Mouse (Mus musculus): Measurements from ENCODE around the gene Liph. TPM values are rescaled to one million over a fixed set of nuclear protein-coding genes. Genes with fewer than 3 reads are reported as not detected.

The Liph gene
- polyA plus RNA-seq, 1 experiment from 2014 or later, result 1.1 TPM

DNA sequence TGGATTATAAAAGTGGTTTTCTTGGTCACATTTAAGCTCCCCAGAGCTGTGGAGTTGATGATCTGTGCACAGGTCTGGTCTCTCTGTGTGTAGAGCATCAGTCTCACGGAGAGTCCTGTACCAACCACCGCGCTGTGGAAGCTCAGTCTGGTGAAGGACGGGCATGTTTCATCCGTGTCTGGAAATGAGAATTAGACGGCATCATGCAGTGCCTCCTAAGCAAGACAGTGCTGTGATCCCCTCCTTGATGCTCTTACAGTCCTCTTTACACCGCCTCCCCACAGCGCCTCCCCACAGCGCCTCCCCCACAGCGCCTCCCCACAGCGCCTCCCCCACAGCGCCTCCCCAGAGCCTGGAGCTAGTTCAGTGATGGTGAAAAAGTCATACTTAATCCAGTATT, 11.4 kb downstream of the Liph start:
- no peaks in the 10 kb centered on the region for H3K36me3 ChIP-seq (ENCODE audit: control insufficient read depth, insufficient read depth)
- no peak overlapping the region for H3K4me2 ChIP-seq (ENCODE audit: low read length)
- 88% methylated on average over 12 of the region's 12 CpGs for WGBS
- no peak for ATAC-seq
- H3K9me3 ChIP-seq (ENCODE audit: control insufficient read depth, low read length), result no peaks in the 10 kb centered on the region
- no peak overlapping the region for H3K27ac ChIP-seq (ENCODE audit: low read length)
- no peaks in the 10 kb centered on the region for H3K4me1 ChIP-seq (replicated peaks; ENCODE audit: control insufficient read depth, insufficient read depth, low read length)
- H3K4me3 ChIP-seq (replicated peaks; ENCODE audit: low read length), result no peak overlapping the region
- no peaks in the 10 kb centered on the region for H3K27me3 ChIP-seq (replicated peaks; ENCODE audit: control insufficient read depth, insufficient read depth, low read length)
- no peak overlapping the region for H3K9ac ChIP-seq (replicated peaks; ENCODE audit: low read depth, low read length)

DNA sequence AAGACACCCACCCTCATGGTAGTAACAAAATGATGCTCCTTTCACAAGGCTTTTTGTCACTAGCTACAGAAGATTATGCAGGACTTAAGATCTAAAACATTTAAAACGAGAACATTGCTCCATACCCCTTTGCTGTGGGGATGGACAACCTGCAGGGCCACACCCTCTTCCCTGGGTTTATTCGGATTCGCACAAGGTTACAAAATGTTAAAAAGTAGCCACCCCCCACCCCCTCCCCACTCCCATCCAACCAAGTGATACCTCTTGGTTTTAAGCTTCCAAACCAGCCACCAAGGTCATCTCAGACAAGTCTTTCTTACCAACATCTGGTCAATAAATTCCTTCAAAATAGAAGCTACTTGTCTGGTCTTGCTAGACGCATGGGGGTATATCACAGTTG, 11.9 kb downstream of the Liph start:
- Histone ChIP-seq H3K4me2 (ENCODE audit: low read length) (no peak overlapping the region), H3K4me1 (replicated peaks; ENCODE audit: control insufficient read depth, insufficient read depth, low read length) (no peaks in the 10 kb centered on the region), H3K36me3 (ENCODE audit: control insufficient read depth, insufficient read depth) (no peaks in the 10 kb centered on the region), H3K27ac (ENCODE audit: low read length) (no peak overlapping the region), H3K9ac (replicated peaks; ENCODE audit: low read depth, low read length) (no peak overlapping the region), H3K27me3 (replicated peaks; ENCODE audit: control insufficient read depth, insufficient read depth, low read length) (no peaks in the 10 kb centered on the region), H3K4me3 (replicated peaks; ENCODE audit: low read length) (no peak overlapping the region), H3K9me3 (ENCODE audit: control insufficient read depth, low read length) (no peaks in the 10 kb centered on the region)
- 94% methylated on average over 4 of the region's 4 CpGs for WGBS
- no peak for ATAC-seq

- no peak for ATAC-seq
- Histone ChIP-seq H3K9ac (replicated peaks; ENCODE audit: low read depth, low read length) (no peak overlapping the region), H3K4me2 (ENCODE audit: low read length) (no peak overlapping the region)
Observed at GRCm38 (mm10) chr16:21983146-21983545, 12.3 kb downstream of the Liph start.

DNA sequence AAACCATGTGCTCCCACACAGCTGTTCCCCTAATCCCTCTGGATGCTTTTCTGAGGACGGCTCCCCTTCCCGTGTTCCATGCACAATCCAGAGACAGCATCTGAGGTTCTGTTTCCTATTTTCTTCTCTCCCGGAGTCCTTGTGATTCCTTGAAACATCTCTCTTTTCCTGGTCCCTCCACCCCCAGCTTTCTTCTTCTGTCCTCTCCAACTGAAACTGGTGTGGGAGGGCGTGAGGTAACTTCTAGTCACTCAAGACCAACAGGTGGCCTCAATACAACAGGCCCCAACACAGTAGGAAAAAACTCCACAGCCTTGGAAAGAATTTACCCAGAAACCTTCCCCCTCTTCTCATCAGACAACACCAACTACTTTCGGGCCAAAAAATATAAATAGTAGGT, 18.1 kb downstream of the Liph start:
- no peak overlapping the region for H3K4me2 ChIP-seq (ENCODE audit: low read length)
- no peaks in the 10 kb centered on the region for H3K9me3 ChIP-seq (ENCODE audit: control insufficient read depth, low read length)
- ATAC-seq, result no peak

More at GRCm38 (mm10) chr16:21983146-21983545, 12.3 kb downstream of the Liph start:
- Histone ChIP-seq H3K36me3 (ENCODE audit: control insufficient read depth, insufficient read depth) (no peaks in the 10 kb centered on the region), H3K27ac (ENCODE audit: low read length) (no peak overlapping the region), H3K9me3 (ENCODE audit: control insufficient read depth, low read length) (no peaks in the 10 kb centered on the region), H3K4me1 (replicated peaks; ENCODE audit: control insufficient read depth, insufficient read depth, low read length) (no peaks in the 10 kb centered on the region), H3K27me3 (replicated peaks; ENCODE audit: control insufficient read depth, insufficient read depth, low read length) (no peaks in the 10 kb centered on the region), H3K4me3 (replicated peaks; ENCODE audit: low read length) (no peak overlapping the region)
- WGBS, result 92% methylated on average over 9 of the region's 9 CpGs

DNA sequence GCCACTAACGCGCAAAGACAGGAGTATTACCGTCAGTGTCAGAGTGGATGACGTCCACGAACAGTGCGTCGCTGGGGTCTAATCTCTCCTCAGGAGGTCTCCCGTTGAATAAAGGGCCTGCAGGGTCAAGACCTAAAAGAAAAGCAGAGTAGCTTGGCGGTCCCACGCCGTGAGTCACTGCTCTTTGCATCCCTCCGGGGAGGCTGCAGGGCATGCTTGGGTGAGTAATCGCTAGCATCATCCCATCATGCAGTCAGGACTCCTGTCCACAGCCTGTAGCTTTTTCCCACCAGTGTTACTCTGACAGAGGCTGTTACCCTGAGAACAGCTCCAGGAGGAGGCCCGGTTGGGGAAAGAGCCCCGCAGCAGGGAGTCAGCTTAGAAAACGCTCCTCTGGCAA, 19.3 kb downstream of the Liph start:
- Histone ChIP-seq H3K4me1 (replicated peaks; ENCODE audit: control insufficient read depth, insufficient read depth, low read length) (peaks cover 3% of the 10 kb centered on the region; the same call in 1 of the 2 replicates), H3K4me2 (ENCODE audit: low read length) (peak overlapping the region; percentile 11), H3K9me3 (ENCODE audit: control insufficient read depth, low read length) (no peaks in the 10 kb centered on the region), H3K4me3 (replicated peaks; ENCODE audit: low read length) (no peak overlapping the region; the same call in 1 of the 2 replicates), H3K27me3 (replicated peaks; ENCODE audit: control insufficient read depth, insufficient read depth, low read length) (no peaks in the 10 kb centered on the region), H3K9ac (replicated peaks; ENCODE audit: low read depth, low read length) (peak overlapping the region; percentile 37), H3K36me3 (ENCODE audit: control insufficient read depth, insufficient read depth) (no peaks in the 10 kb centered on the region), H3K27ac (ENCODE audit: low read length) (no peak overlapping the region)
- no peak for ATAC-seq
- WGBS, result 2% methylated on average over 16 of the region's 16 CpGs

More for the DNA sequence above, 18.1 kb downstream of the Liph start:
- no peaks in the 10 kb centered on the region for H3K27me3 ChIP-seq (replicated peaks; ENCODE audit: control insufficient read depth, insufficient read depth, low read length)
- H3K4me3 ChIP-seq (replicated peaks; ENCODE audit: low read length), result no peak overlapping the region
- no peak overlapping the region for H3K27ac ChIP-seq (ENCODE audit: low read length)
- H3K9ac ChIP-seq (replicated peaks; ENCODE audit: low read depth, low read length), result no peak overlapping the region
- H3K4me1 ChIP-seq (replicated peaks; ENCODE audit: control insufficient read depth, insufficient read depth, low read length), result peaks cover 3% of the 10 kb centered on the region; the same call in 1 of the 2 replicates
- H3K36me3 ChIP-seq (ENCODE audit: control insufficient read depth, insufficient read depth), result no peaks in the 10 kb centered on the region
- WGBS, result 84% methylated on average over 5 of the region's 5 CpGs

- no peaks in the 10 kb centered on the region for H3K36me3 ChIP-seq (ENCODE audit: control insufficient read depth, insufficient read depth)
- H3K27ac ChIP-seq (ENCODE audit: low read length), result no peak overlapping the region
- ATAC-seq, result no peak
- H3K4me3 ChIP-seq (replicated peaks; ENCODE audit: low read length), result no peak overlapping the region
- no peak overlapping the region for H3K4me2 ChIP-seq (ENCODE audit: low read length)
- H3K4me1 ChIP-seq (replicated peaks; ENCODE audit: control insufficient read depth, insufficient read depth, low read length), result peaks cover 3% of the 10 kb centered on the region; the same call in 1 of the 2 replicates
- H3K27me3 ChIP-seq (replicated peaks; ENCODE audit: control insufficient read depth, insufficient read depth, low read length), result no peaks in the 10 kb centered on the region
- no peaks in the 10 kb centered on the region for H3K9me3 ChIP-seq (ENCODE audit: control insufficient read depth, low read length)
- 53% methylated on average over 4 of the region's 4 CpGs for WGBS
- no peak overlapping the region for H3K9ac ChIP-seq (replicated peaks; ENCODE audit: low read depth, low read length)
Observed at GRCm38 (mm10) chr16:21971446-21971845, 24.0 kb downstream of the Liph start.

DNA sequence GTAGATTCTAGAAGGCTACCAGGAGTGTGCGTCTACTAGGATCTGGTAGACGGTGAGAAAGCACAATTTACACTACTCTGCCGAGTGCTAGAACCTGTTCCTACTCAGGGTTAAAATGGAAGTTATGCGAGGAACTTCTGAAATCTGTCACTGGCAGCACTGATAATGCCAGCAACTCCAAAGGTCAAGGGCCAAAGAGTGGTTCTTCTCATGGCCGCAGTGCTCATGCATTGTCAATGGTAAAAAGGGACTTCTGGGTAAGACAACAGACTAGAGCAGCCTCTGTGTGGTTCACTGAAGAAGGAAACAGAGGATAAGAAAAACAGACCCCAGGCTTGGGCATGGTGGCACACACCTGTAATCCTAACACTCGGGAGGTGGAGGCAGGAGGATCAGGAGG, 24.9 kb downstream of the Liph start:
- no peak overlapping the region for H3K27ac ChIP-seq (ENCODE audit: low read length)
- WGBS, result 89% methylated on average over 6 of the region's 6 CpGs
- no peaks in the 10 kb centered on the region for H3K4me1 ChIP-seq (replicated peaks; ENCODE audit: control insufficient read depth, insufficient read depth, low read length)
- no peak overlapping the region for H3K4me2 ChIP-seq (ENCODE audit: low read length)
- ATAC-seq, result no peak
- no peak overlapping the region for H3K9ac ChIP-seq (replicated peaks; ENCODE audit: low read depth, low read length)
- no peak overlapping the region for H3K4me3 ChIP-seq (replicated peaks; ENCODE audit: low read length)
- H3K36me3 ChIP-seq (ENCODE audit: control insufficient read depth, insufficient read depth), result no peaks in the 10 kb centered on the region
- H3K9me3 ChIP-seq (ENCODE audit: control insufficient read depth, low read length), result no peaks in the 10 kb centered on the region
- no peaks in the 10 kb centered on the region for H3K27me3 ChIP-seq (replicated peaks; ENCODE audit: control insufficient read depth, insufficient read depth, low read length)

DNA sequence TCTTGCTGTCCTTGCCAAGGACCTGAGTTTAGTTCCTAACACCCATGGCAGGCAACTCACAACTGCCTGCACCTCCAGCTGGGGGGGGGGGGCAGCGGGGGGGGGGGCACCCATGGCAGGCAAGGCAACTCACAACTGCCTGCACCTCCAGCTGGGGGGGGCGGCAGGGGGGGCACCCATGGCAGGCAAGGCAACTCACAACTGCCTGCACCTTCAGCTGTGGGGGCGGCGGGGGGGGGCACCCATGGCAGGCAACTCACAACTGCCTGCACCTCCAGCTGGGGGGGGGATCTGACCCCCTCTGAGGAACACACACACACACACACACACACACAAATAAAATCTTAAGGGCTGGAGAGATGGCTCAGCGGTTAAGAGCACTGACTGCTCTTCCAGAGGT, 25.6 kb downstream of the Liph start:
- Histone ChIP-seq H3K27ac (ENCODE audit: low read length) (no peak overlapping the region), H3K36me3 (ENCODE audit: control insufficient read depth, insufficient read depth) (no peaks in the 10 kb centered on the region), H3K4me3 (replicated peaks; ENCODE audit: low read length) (no peak overlapping the region), H3K9me3 (ENCODE audit: control insufficient read depth, low read length) (no peaks in the 10 kb centered on the region), H3K9ac (replicated peaks; ENCODE audit: low read depth, low read length) (no peak overlapping the region), H3K4me1 (replicated peaks; ENCODE audit: control insufficient read depth, insufficient read depth, low read length) (no peaks in the 10 kb centered on the region), H3K27me3 (replicated peaks; ENCODE audit: control insufficient read depth, insufficient read depth, low read length) (no peaks in the 10 kb centered on the region), H3K4me2 (ENCODE audit: low read length) (no peak overlapping the region)
- 92% methylated on average over 4 of the region's 5 CpGs for WGBS
- no peak for ATAC-seq

DNA sequence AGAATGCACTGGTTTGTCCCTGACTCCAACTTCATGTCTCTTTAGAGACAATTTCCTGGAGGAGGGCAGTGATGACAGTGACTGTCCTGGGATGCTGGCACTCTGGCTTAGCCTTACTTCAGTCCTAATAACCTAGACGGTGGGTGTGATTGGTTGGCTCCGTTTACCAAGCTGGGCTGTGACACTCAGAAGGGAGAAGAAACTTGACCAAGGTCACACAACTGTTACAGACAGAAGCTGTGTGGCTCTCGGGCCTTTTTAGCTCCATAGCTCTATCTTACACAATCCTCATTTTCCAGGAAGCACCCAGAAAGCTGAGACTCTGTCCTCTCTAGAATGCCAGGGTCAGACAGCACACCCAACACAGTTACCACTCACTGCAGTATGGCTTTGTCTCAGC, 29.9 kb downstream of the Liph start:
- 85% methylated on average over 3 of the region's 3 CpGs for WGBS

DNA sequence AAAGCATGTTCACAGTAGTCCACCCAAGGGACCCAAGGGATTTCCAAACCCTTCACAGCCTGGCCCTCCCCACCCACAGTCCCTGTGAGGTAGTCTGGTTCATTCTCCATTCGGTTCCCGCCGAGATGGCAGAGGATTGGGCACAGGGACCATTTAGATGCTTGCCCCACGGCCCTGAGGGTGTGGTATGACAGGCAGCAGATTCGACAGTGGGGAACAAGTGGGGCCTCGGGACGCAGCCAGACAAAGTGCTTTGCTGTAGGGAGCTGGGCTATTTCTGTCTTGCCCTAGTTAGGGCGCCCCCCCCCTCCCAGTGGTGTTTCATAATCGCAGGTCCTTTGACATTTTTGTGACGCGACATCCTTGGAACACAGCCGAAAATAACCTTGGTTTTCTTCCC, 39.9 kb downstream of the Liph start:
- no peak for ATAC-seq
- Histone ChIP-seq H3K27me3 (replicated peaks; ENCODE audit: control insufficient read depth, insufficient read depth, low read length) (no peaks in the 10 kb centered on the region), H3K4me3 (replicated peaks; ENCODE audit: low read length) (no peak overlapping the region), H3K4me2 (ENCODE audit: low read length) (no peak overlapping the region), H3K9me3 (ENCODE audit: control insufficient read depth, low read length) (no peaks in the 10 kb centered on the region), H3K9ac (replicated peaks; ENCODE audit: low read depth, low read length) (no peak overlapping the region), H3K27ac (ENCODE audit: low read length) (no peak overlapping the region), H3K36me3 (ENCODE audit: control insufficient read depth, insufficient read depth) (no peaks in the 10 kb centered on the region), H3K4me1 (replicated peaks; ENCODE audit: control insufficient read depth, insufficient read depth, low read length) (no peaks in the 10 kb centered on the region)
- WGBS, result 83% methylated on average over 12 of the region's 12 CpGs

More for the DNA sequence above, 29.9 kb downstream of the Liph start:
- no peaks in the 10 kb centered on the region for H3K27me3 ChIP-seq (replicated peaks; ENCODE audit: control insufficient read depth, insufficient read depth, low read length)
- no peaks in the 10 kb centered on the region for H3K4me1 ChIP-seq (replicated peaks; ENCODE audit: control insufficient read depth, insufficient read depth, low read length)
- ATAC-seq, result no peak
- H3K4me2 ChIP-seq (ENCODE audit: low read length), result no peak overlapping the region
- no peak overlapping the region for H3K4me3 ChIP-seq (replicated peaks; ENCODE audit: low read length)
- H3K36me3 ChIP-seq (ENCODE audit: control insufficient read depth, insufficient read depth), result no peaks in the 10 kb centered on the region
- no peak overlapping the region for H3K27ac ChIP-seq (ENCODE audit: low read length)
- no peaks in the 10 kb centered on the region for H3K9me3 ChIP-seq (ENCODE audit: control insufficient read depth, low read length)
- H3K9ac ChIP-seq (replicated peaks; ENCODE audit: low read depth, low read length), result no peak overlapping the region
